Mouse (Mus musculus): Measurements from ENCODE around the gene Tmem135. TPM values are rescaled to one million over a fixed set of nuclear protein-coding genes. Genes with fewer than 3 reads are reported as not detected.

The Tmem135 gene
- polyA plus RNA-seq, 1 experiment, result 13.1 TPM

DNA sequence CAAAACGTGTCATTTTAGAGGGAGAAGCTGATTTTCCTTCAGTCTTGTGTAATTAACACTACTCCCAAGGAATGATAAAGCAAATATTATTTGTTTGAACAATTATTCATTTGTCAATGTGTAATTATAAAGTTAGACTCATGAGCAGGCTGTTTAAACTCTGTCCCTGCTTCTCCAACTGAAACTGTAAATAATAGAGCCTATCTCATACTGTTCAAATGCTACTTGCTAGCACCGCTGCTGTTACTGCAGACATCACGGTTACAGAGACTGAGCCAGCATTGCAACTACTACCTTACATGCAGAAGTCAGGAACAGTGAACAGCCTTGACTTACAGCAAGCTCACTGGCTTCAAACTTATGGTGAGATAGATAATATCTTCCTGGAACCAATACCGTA is 229.6 kb downstream of the Tmem135 start:
- no peak overlapping the region for H3K4me3 ChIP-seq
- TF ChIP-seq MAX (IDR thresholded peaks at IDR 0.05; ENCODE audit: low read depth), result no peak
- no peak for TF ChIP-seq SRF (IDR thresholded peaks at IDR 0.05; ENCODE audit: control insufficient read depth, insufficient read length, low read depth)
- no peak for TF ChIP-seq POLR2A (IDR thresholded peaks at IDR 0.05; ENCODE audit: insufficient read length, low read depth)
- no peak for TF ChIP-seq REST (IDR thresholded peaks at IDR 0.05; ENCODE audit: insufficient read depth, insufficient read length)
- TF ChIP-seq TCF3 (IDR thresholded peaks at IDR 0.05; ENCODE audit: insufficient read length, low read depth), result no peak
- TF ChIP-seq CEBPB (IDR thresholded peaks at IDR 0.05; ENCODE audit: insufficient read depth, poor library complexity, severe bottlenecking), result no peak
- no peak for TF ChIP-seq E2F4 (IDR thresholded peaks at IDR 0.05; ENCODE audit: insufficient read depth)
- TF ChIP-seq TCF12 (IDR thresholded peaks at IDR 0.05; ENCODE audit: insufficient read depth, poor library complexity, severe bottlenecking), result no peak
- no peak for TF ChIP-seq MYOD1 (IDR thresholded peaks at IDR 0.05; ENCODE audit: control insufficient read depth in 1 of 3, insufficient read length in 2 of 3, low read depth in 2 of 3)
- no peak for TF ChIP-seq POLR2AphosphoS2 (IDR thresholded peaks at IDR 0.05; ENCODE audit: insufficient read length, low read depth)
- no peak for TF ChIP-seq MYOG (IDR thresholded peaks at IDR 0.05; ENCODE audit: control insufficient read depth in 1 of 3, insufficient read depth in 1 of 3, insufficient read length in 2 of 3, low read depth in 2 of 3)
- no peak for TF ChIP-seq USF1 (IDR thresholded peaks at IDR 0.05; ENCODE audit: low read depth)

DNA sequence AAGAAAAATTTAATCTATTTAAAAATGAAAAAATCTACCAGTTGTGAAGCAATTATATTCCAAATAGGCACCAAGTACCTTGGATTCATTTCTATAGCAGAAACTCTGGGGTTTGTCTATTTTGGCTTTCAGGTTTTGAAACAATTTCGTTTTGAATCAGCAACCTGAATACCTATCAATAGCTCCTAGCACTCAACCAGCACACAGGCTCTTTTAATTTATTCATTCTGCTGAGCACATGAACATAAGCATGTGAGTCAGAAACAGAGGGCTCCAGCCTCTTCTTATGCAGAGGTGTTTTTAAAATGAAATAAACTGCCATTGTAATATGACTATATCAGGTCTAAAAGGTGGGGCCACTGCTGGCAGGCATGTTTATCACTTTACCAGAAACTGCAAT is 231.0 kb downstream of the Tmem135 start:
- Histone ChIP-seq H3K4me3 (no peak overlapping the region), H3K79me2 (ENCODE audit: control insufficient read depth, insufficient read depth) (no peaks in the 10 kb centered on the region), H3K4me2 (ENCODE audit: low read depth) (no peak overlapping the region), H3K27me3 (ENCODE audit: control insufficient read depth, insufficient read depth, insufficient read length) (no peaks in the 10 kb centered on the region), H3K36me3 (ENCODE audit: control insufficient read depth, insufficient read depth) (no peaks in the 10 kb centered on the region), H3ac (ENCODE audit: control insufficient read depth, insufficient read length) (no peak overlapping the region)
- TF ChIP-seq TCF12 (IDR thresholded peaks at IDR 0.05; ENCODE audit: insufficient read depth, poor library complexity, severe bottlenecking) (no peak), CEBPB (IDR thresholded peaks at IDR 0.05; ENCODE audit: insufficient read depth, poor library complexity, severe bottlenecking) (no peak), POLR2A (IDR thresholded peaks at IDR 0.05; ENCODE audit: insufficient read length, low read depth) (no peak), MYOD1 (IDR thresholded peaks at IDR 0.05; ENCODE audit: control insufficient read depth in 1 of 3, insufficient read length in 2 of 3, low read depth in 2 of 3) (no peak), MAX (IDR thresholded peaks at IDR 0.05; ENCODE audit: low read depth) (no peak)

More for the DNA sequence above, 229.6 kb downstream of the Tmem135 start:
- Histone ChIP-seq H3K36me3 (ENCODE audit: control insufficient read depth, insufficient read depth) (no peaks in the 10 kb centered on the region), H3ac (ENCODE audit: control insufficient read depth, insufficient read length) (no peak overlapping the region), H3K79me2 (ENCODE audit: control insufficient read depth, insufficient read depth) (no peaks in the 10 kb centered on the region), H3K4me2 (ENCODE audit: low read depth) (no peak overlapping the region), H3K27me3 (ENCODE audit: control insufficient read depth, insufficient read depth, insufficient read length) (no peaks in the 10 kb centered on the region)

DNA sequence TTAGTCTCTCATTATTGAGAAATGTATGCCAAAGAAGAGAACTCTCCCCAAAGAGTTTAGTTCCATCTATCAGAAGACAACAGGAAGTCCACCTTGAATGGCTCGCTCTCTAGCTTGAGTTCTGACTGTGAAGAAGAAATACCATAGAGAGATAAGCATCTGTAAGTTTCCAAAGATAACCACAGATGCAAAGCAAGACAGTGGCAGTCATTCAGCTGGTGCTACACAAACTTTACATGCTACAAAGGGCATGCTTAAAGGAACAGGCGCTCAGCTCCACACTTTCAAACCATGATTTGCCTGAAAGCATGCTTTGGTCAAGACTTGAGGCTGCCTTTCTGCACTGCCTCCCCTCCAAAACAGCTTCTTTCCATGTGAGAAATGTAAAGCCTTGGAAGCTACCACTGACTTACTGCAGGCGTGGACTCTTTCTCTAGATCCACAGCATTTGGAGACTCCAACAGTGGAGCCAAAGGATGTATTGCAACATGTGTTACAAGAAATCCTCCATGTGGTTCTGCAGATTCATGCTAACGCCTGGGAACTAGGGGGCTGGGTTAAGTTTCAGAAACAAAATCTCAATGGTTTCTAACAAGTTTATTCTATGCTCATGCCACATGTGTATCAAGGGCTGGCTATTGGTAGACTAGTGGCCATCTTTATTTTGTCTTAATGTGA is 232.1 kb downstream of the Tmem135 start:
- H3ac ChIP-seq (ENCODE audit: control insufficient read depth, insufficient read length), result no peak overlapping the region
- no peaks in the 10 kb centered on the region for H3K79me2 ChIP-seq (ENCODE audit: control insufficient read depth, insufficient read depth)
- no peak overlapping the region for H3K4me2 ChIP-seq (ENCODE audit: low read depth)
- no peak for TF ChIP-seq TCF3 (IDR thresholded peaks at IDR 0.05; ENCODE audit: insufficient read length, low read depth)
- no peak for TF ChIP-seq MYOG (IDR thresholded peaks at IDR 0.05; ENCODE audit: control insufficient read depth in 1 of 3, insufficient read depth in 1 of 3, insufficient read length in 2 of 3, low read depth in 2 of 3)
- no peak for TF ChIP-seq REST (IDR thresholded peaks at IDR 0.05; ENCODE audit: insufficient read depth, insufficient read length)
- TF ChIP-seq POLR2AphosphoS2 (IDR thresholded peaks at IDR 0.05; ENCODE audit: insufficient read length, low read depth), result no peak
- no peak for TF ChIP-seq POLR2A (IDR thresholded peaks at IDR 0.05; ENCODE audit: insufficient read length, low read depth)
- no peak for TF ChIP-seq TCF12 (IDR thresholded peaks at IDR 0.05; ENCODE audit: insufficient read depth, poor library complexity, severe bottlenecking)
- no peak for TF ChIP-seq MYOD1 (IDR thresholded peaks at IDR 0.05; ENCODE audit: control insufficient read depth in 1 of 3, insufficient read length in 2 of 3, low read depth in 2 of 3)
- no peak for TF ChIP-seq CEBPB (IDR thresholded peaks at IDR 0.05; ENCODE audit: insufficient read depth, poor library complexity, severe bottlenecking)
- no peaks in the 10 kb centered on the region for H3K36me3 ChIP-seq (ENCODE audit: control insufficient read depth, insufficient read depth)
- no peaks in the 10 kb centered on the region for H3K27me3 ChIP-seq (ENCODE audit: control insufficient read depth, insufficient read depth, insufficient read length)
- no peak overlapping the region for H3K4me3 ChIP-seq

DNA sequence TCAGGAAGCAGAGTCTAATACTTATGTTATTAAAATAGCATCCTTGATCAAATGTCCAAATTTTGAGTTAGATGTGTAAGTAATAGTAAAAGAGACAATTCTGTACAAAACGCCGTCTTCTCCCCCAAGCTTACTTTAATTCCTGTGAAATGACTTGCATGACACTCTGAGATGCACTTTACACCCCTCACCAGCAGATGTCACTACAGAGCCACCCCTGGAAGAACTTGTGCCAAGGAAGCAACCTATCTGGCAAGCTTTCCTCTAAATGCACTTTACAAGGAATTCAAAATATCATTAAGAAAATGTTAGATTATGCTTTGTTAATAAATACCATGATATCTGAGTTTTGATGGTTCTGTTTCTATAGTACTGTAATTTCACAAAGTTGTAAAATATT is 235.4 kb downstream of the Tmem135 start:
- Histone ChIP-seq H3K27me3 (ENCODE audit: control insufficient read depth, insufficient read depth, insufficient read length) (no peaks in the 10 kb centered on the region), H3ac (ENCODE audit: control insufficient read depth, insufficient read length) (no peak overlapping the region), H3K36me3 (ENCODE audit: control insufficient read depth, insufficient read depth) (no peaks in the 10 kb centered on the region), H3K4me3 (no peak overlapping the region), H3K4me2 (ENCODE audit: low read depth) (no peak overlapping the region), H3K79me2 (ENCODE audit: control insufficient read depth, insufficient read depth) (no peaks in the 10 kb centered on the region)
- no peak for TF ChIP-seq REST (IDR thresholded peaks at IDR 0.05; ENCODE audit: insufficient read depth, insufficient read length)
- TF ChIP-seq MYOG (IDR thresholded peaks at IDR 0.05; ENCODE audit: control insufficient read depth in 1 of 3, insufficient read depth in 1 of 3, insufficient read length in 2 of 3, low read depth in 2 of 3), result no peak
- no peak for TF ChIP-seq SRF (IDR thresholded peaks at IDR 0.05; ENCODE audit: control insufficient read depth, insufficient read length, low read depth)
- TF ChIP-seq E2F4 (IDR thresholded peaks at IDR 0.05; ENCODE audit: insufficient read depth), result no peak

DNA sequence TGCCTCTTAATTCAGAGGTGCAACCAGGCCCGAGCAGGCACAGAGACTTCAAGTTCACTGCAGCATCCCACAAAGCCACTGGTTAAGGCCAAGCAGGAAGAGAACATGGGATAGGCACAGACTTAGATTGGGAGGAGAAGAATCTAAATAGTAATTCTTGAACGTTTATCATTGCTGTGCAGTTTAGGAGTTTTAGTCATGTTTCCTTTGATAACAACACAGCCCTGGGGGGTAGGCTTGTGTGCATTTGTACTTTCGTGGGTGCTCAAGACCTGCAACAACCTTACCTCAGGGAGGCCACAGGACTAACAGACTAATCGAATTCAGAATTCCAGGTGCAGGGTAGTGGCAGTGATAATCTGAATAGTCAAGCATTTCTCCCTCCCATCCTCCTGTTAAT is 238.5 kb downstream of the Tmem135 start:
- Histone ChIP-seq H3K36me3 (ENCODE audit: control insufficient read depth, insufficient read depth) (no peaks in the 10 kb centered on the region), H3K27me3 (ENCODE audit: control insufficient read depth, insufficient read depth, insufficient read length) (no peaks in the 10 kb centered on the region), H3K79me2 (ENCODE audit: control insufficient read depth, insufficient read depth) (no peaks in the 10 kb centered on the region), H3K4me2 (ENCODE audit: low read depth) (no peak overlapping the region), H3K4me3 (no peak overlapping the region), H3ac (ENCODE audit: control insufficient read depth, insufficient read length) (no peak overlapping the region)
- TF ChIP-seq POLR2A (IDR thresholded peaks at IDR 0.05; ENCODE audit: insufficient read length, low read depth) (no peak), CEBPB (IDR thresholded peaks at IDR 0.05; ENCODE audit: insufficient read depth, poor library complexity, severe bottlenecking) (no peak), MAX (IDR thresholded peaks at IDR 0.05; ENCODE audit: low read depth) (no peak), E2F4 (IDR thresholded peaks at IDR 0.05; ENCODE audit: insufficient read depth) (no peak), POLR2AphosphoS2 (IDR thresholded peaks at IDR 0.05; ENCODE audit: insufficient read length, low read depth) (no peak), TCF12 (IDR thresholded peaks at IDR 0.05; ENCODE audit: insufficient read depth, poor library complexity, severe bottlenecking) (no peak), TCF3 (IDR thresholded peaks at IDR 0.05; ENCODE audit: insufficient read length, low read depth) (no peak), USF1 (IDR thresholded peaks at IDR 0.05; ENCODE audit: low read depth) (no peak), MYOD1 (IDR thresholded peaks at IDR 0.05; ENCODE audit: control insufficient read depth in 1 of 3, insufficient read length in 2 of 3, low read depth in 2 of 3) (no peak), MYOG (IDR thresholded peaks at IDR 0.05; ENCODE audit: control insufficient read depth in 1 of 3, insufficient read depth in 1 of 3, insufficient read length in 2 of 3, low read depth in 2 of 3) (no peak), REST (IDR thresholded peaks at IDR 0.05; ENCODE audit: insufficient read depth, insufficient read length) (no peak), SRF (IDR thresholded peaks at IDR 0.05; ENCODE audit: control insufficient read depth, insufficient read length, low read depth) (no peak)
